Mouse (Mus musculus) frontal cortex, postnatal 10 days (tissue): ENCODE measurements at regions not wholly inside any gene's neighbourhood (a gene's known extent, or its start where the extent isn't known, plus 50 kb on each side); places are given as distances from the start of the nearest gene placed in this dataset.
A peak's percentile ranks its signal among the peaks of the same experiment; 100 is the strongest.

Experiments
- DNase-seq, 2 experiments: peaks; one replicate each; pipeline ENCODE4 v3.0.0; 2022; ENCODE audit warnings: low spot score in 2 of 2, mixed read lengths in 1 of 2

DNA sequence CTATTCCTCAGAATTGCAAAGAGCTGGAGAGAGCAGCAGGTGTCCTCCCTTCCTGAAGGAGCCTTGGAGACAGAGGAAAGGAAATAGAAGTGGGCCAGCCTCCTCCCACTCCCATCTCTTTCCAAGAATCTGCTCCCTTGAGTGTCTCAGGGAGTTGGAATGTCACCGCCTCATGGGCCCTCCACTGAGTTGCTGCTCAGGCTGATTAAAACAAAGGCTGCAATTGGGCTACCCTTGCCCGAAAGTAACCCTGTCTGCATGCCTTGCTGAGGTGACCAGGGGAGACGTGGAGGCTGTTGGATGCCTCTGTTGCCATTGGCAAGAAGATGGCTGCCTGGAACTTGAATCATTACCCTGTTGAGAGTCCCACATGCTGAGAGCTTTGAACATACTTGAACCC is 59.7 kb upstream of the Abca1 start:
- DNase-seq = peak; percentile 25 to 39

GRCm38 (mm10) chr4:53218752-53219151 is 59.1 kb upstream of the Abca1 start:
- DNase-seq = peak; percentile 43 to 62

- DNase-seq = no peak
Observed at GRCm38 (mm10) chr4:53218291-53218640, 58.6 kb upstream of the Abca1 start.

GRCm38 (mm10) chr4:53217608-53218290 is 58.1 kb upstream of the Abca1 start:
- DNase-seq = peak; percentile 68 to 72

DNA sequence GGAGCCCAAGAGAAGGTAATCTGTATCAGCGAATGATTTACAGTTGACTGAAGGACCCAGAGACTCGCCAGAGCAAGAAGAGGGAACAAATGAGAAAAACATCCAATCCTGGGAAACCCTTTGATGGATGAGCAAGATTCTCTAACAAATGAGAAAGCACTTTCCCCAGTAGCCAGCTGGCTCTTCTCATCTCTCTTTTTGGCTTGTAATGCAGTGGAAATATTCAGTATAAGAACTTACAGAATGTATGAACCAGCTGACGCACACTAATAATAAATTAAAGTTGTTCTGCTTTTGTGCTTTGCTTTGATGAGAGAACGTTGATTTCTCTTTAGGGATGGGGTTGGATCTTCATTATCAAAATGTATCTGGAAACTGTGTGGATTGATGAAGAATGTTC is 52.8 kb upstream of the Abca1 start:
- DNase-seq = no peak

DNA sequence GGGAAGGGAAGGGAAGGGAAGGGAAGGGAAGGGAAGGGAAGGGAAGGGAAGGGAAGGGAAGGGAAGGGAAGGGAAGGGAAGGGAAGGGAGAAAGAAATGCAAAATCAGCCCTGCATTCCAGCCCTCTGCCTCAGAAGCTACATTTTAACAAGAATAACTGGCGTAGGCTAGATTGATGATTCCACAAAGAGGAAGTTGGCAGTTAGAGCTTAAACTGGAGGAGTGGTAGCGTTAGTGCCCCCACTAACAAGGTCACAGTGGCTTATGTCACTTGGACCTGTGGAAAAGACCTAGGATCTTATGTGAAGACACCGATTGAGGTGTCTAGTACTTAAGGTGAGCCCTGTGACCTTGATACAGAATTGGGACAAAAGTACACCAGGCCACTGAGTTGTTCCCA is 51.0 kb upstream of the Abca1 start:
- DNase-seq = no peak
